Mouse (Mus musculus) heart, adult 2 months (tissue): Measurements from ENCODE around the gene Colq. TPM values are rescaled to one million over a fixed set of nuclear protein-coding genes. Genes with fewer than 3 reads are reported as not detected.

Source experiments
- DNase-seq, 2 experiments: peaks; one replicate each; pipeline ENCODE4 v3.0.0; 2021
- H3K27ac ChIP-seq: fragments of 200-600 bp; 2 replicates; pipeline ENCODE4 v1.8.1; 2022
- H3K27me3 ChIP-seq: fragments of 200-500 bp; 2 replicates; pipeline ENCODE4 v1.6.1; 2012; ENCODE audit warnings: mild to moderate bottlenecking, low read length, inconsistent platforms, mixed read lengths; ENCODE audit not compliant: control insufficient read depth, insufficient read depth
- H3K36me3 ChIP-seq: fragments of 200-500 bp; 2 replicates; pipeline ENCODE4 v1.6.1; 2012; ENCODE audit warnings: low read length, inconsistent platforms; ENCODE audit not compliant: control insufficient read depth, insufficient read depth
- H3K4me1 ChIP-seq: fragments of 200-500 bp; 2 replicates; pipeline ENCODE4 v1.6.1; 2011; ENCODE audit warnings: low read length; ENCODE audit not compliant: control insufficient read depth, insufficient read depth
- H3K4me3 ChIP-seq: fragments of 200-600 bp; 2 replicates; pipeline ENCODE4 v1.8.1; 2022
- H3K79me2 ChIP-seq: fragments of 200-500 bp; replicated peaks from 2 replicates; pipeline ENCODE4 v1.6.1; 2012; ENCODE audit warnings: mild to moderate bottlenecking, inconsistent platforms, low read length, moderate library complexity, mixed read lengths; ENCODE audit not compliant: control insufficient read depth, insufficient read depth
- H3K9ac ChIP-seq: fragments of 200-500 bp; 2 replicates; pipeline ENCODE4 v1.6.1; 2012; ENCODE audit warnings: low read depth, mild to moderate bottlenecking, control low read depth, inconsistent platforms, low read length, mixed read lengths
- CTCF ChIP-seq: fragments of 200-600 bp; IDR thresholded peaks from 2 replicates; pipeline ENCODE4 v1.8.1; 2022; ENCODE audit warnings: antibody characterized with exemption, mild to moderate bottlenecking, moderate library complexity
- EP300 ChIP-seq: fragments of 200-500 bp; IDR thresholded peaks from 2 replicates; pipeline ENCODE4 v1.6.1; 2011; ENCODE audit warnings: low read depth, low read length, control low read depth; ENCODE audit not compliant: insufficient read depth
- POLR2A ChIP-seq: fragments of 200-500 bp; IDR thresholded peaks from 2 replicates; pipeline ENCODE4 v1.6.1; 2011; ENCODE audit warnings: mild to moderate bottlenecking, low read depth, low read length, control low read depth; ENCODE audit not compliant: insufficient read depth
- WGBS: fragments of 180-500 bp; shearing (Covaris S2); methylation state at CpG from one replicate; pipeline ENCODE4 v1.1.7; 2018; 5-methylcytosine and 5-hydroxymethylcytosine counted together
- intact Hi-C: fragments of 180-260 bp; cut with DNase I; formaldehyde crosslinking; loops from one replicate; pipeline ENCODE4 v1.15.1; 2025
- polyA plus RNA-seq: library from polyadenylated mRNA; depleted of rRNA; stranded (reverse); fragments of >200 nt; gene quantifications from 2 replicates; pipeline ENCODE4 v1.2.3, GENCODE M21; 2012
- total RNA-seq, 2 experiments: library from RNA; stranded (reverse); gene quantifications; 2 replicates each; pipeline ENCODE4 v1.2.3; 2021

Gene Colq
- total and polyA plus RNA-seq, 3 experiments = 10.0 to 12.6 (median 11.3) TPM

DNA sequence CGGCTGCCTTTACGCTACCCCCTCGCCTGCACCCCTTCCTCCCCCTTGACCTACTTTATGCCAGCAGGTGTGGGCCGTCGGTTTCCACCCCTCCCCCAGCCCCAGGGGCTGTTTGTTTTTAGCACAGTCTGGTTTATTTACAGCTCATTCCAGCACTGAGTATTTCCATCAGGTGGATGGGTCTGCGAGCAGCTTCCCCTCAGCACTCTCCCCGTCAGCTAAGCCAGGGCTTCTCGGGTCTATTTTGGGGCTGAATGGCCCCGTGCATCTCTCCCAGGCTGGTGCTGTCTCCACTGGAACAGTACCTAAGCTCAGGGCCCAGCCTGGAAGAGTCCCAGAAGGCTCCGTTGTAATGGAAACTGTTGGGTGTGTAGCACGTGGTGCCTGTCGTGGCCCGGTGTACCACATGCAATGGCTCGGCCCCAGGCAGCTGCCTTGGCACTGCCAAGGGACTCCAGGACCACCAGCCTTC is 35.1 kb downstream of the Colq start:
- TF ChIP-seq EP300 = no peak
- TF ChIP-seq CTCF = no peak
- no peak for TF ChIP-seq POLR2A
- H3K4me3 ChIP-seq = no peak overlapping the region
- peaks cover 4% of the 10 kb centered on the region for H3K4me1 ChIP-seq
- no peak overlapping the region for H3K27ac ChIP-seq
- no peaks in the 10 kb centered on the region for H3K79me2 ChIP-seq
- intact Hi-C loops = no loop called here
- no peak overlapping the region for H3K9ac ChIP-seq
- WGBS = 41% methylated on average over 14 of the region's 14 CpGs
- no peaks in the 10 kb centered on the region for H3K36me3 ChIP-seq
- DNase-seq = peak in 1 of 2 experiments; percentile 20
- no peaks in the 10 kb centered on the region for H3K27me3 ChIP-seq

- Histone ChIP-seq H3K27me3 (no peaks in the 10 kb centered on the region), H3K27ac (no peak overlapping the region), H3K79me2 (no peaks in the 10 kb centered on the region), H3K9ac (no peak overlapping the region), H3K36me3 (no peaks in the 10 kb centered on the region), H3K4me3 (no peak overlapping the region), H3K4me1 (no peaks in the 10 kb centered on the region)
- no peak for DNase-seq
- WGBS = 89% methylated on average over 7 of the region's 7 CpGs
- intact Hi-C loops = no loop called here
- TF ChIP-seq EP300 = no peak
- no peak for TF ChIP-seq POLR2A
- no peak for TF ChIP-seq CTCF
These were observed 36.1 kb downstream of the Colq start for GRCm38 (mm10) chr14:31555021-31555420.

DNA sequence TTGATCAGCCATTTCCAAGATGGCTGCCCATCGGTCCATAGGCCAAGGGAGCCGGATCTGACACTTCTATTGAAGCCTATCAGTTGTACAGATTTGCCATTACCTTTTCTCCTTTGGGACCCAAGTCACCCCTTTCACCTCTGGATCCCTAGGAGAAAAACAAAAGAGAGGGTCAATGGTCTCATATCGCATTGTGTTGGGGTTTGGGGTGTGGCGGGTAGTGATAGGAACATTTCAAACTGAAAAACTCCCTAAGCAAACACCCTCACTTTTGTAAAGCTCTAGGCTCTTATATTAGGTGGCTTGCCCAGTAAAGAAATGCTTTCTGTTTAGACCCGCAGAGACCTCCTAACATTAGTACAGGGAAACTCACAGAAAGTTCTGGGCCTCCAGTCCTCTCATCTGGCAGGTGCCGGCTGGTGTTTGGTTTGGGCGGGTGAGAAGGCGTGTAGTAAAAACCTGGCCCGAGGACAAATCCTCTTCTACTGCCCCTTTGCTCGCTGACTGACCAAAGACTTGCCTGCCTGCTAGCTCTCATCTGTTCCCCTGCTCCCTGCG is 47.2 kb downstream of the Colq start:
- Histone ChIP-seq H3K27ac (no peak overlapping the region), H3K4me1 (no peaks in the 10 kb centered on the region), H3K9ac (no peak overlapping the region), H3K27me3 (no peaks in the 10 kb centered on the region), H3K36me3 (no peaks in the 10 kb centered on the region), H3K79me2 (no peaks in the 10 kb centered on the region), H3K4me3 (no peak overlapping the region)
- 80% methylated on average over 11 of the region's 11 CpGs for WGBS
- intact Hi-C loops = no loop called here
- TF ChIP-seq POLR2A (no peak), EP300 (no peak), CTCF (no peak)
- DNase-seq = no peak

DNA sequence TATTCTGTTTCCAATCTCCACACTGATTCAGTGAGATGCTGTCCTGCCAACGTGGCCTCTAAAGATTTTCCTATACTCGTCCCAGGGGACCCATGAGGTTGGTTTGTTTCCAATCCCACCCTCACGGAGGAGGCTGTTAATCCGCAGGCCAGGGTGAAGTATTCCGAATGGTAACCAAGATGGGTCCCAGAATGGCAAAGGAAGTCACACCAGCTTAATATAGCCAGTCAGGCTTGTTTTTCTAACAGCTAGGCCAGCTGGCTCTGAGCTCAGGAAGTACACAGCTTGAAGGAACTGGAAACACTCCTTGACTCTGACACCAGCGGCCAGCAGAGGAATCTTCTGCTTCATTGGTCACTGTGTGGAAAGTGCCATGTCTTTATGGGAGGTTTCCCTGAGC is 53.8 kb downstream of the Colq start:
- H3K9ac ChIP-seq = no peak overlapping the region
- peak in 1 of 2 experiments; percentile 41 for DNase-seq
- WGBS = 33% methylated on average over 6 of the region's 6 CpGs
- TF ChIP-seq EP300 = no peak
- peak; percentile 9; the same call in 1 of the 2 replicates for TF ChIP-seq CTCF
- intact Hi-C loops = no loop called here
- H3K27ac ChIP-seq = no peak overlapping the region
- no peaks in the 10 kb centered on the region for H3K79me2 ChIP-seq
- no peaks in the 10 kb centered on the region for H3K27me3 ChIP-seq
- H3K4me1 ChIP-seq = peaks cover 3% of the 10 kb centered on the region
- no peaks in the 10 kb centered on the region for H3K36me3 ChIP-seq
- H3K4me3 ChIP-seq = no peak overlapping the region

DNA sequence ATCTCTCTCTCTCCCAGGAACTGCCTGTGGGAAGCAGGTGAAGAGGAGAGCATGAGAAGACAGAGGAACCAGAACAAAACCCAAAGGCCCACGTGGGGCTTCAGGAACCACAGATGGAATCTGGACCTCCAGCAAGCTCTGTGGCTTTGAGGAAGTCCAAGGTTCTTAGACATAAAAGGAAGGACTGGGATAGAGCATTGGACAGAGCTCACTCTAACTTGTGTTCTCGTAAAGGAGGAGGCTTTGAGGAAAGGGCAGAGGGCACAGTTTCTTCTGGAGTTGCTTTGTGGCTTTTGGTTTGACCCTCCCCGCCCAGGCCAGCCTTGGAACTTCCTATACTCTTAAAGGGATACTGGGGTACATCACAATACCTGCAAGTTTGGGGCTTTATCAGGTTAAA is 58.5 kb downstream of the Colq start:
- intact Hi-C loops = no loop called here
- H3K79me2 ChIP-seq = no peaks in the 10 kb centered on the region
- no peak overlapping the region for H3K4me3 ChIP-seq
- no peak for TF ChIP-seq POLR2A
- TF ChIP-seq CTCF = no peak
- TF ChIP-seq EP300 = no peak
- no peaks in the 10 kb centered on the region for H3K36me3 ChIP-seq
- DNase-seq = no peak
- no peak overlapping the region for H3K9ac ChIP-seq
- no peak overlapping the region for H3K27ac ChIP-seq
- peaks cover 3% of the 10 kb centered on the region for H3K4me1 ChIP-seq
- H3K27me3 ChIP-seq = no peaks in the 10 kb centered on the region
- WGBS = 53% methylated on average over 3 of the region's 3 CpGs

DNA sequence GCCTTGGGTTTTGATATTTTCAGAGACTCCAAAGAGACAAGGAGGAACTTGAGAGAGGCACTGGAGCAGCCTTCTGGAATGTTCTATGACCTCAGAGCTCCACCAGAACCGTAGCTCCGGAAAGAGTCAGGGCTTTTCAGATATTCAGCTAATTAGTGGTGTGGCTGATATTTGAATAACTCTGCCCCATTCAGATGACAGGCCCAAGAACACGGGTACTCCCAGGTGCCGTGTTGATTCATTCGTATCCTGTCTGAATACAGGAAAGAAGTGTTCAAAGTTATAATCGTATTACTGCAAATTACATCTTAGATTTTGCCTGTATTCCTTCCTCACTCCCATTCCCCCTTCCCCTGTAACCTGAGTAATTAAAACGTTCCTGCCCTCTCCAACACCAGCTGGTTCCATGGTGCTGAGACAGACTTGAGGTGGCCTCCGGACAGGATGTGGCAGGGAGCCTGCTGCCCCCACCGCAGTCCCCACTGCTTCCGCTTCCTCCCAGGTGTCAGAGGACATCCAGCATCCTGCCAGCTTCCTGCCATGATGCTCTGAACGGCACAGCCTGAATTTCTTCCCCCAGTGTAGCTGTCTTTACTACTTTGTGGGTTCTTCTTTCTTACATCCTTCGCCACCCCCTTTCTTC is 59.5 kb downstream of the Colq start:
- H3K9ac ChIP-seq = no peak overlapping the region
- no peaks in the 10 kb centered on the region for H3K79me2 ChIP-seq
- H3K36me3 ChIP-seq = no peaks in the 10 kb centered on the region
- WGBS = 35% methylated on average over 12 of the region's 12 CpGs
- H3K4me3 ChIP-seq = no peak overlapping the region
- intact Hi-C loops = no loop called here
- no peaks in the 10 kb centered on the region for H3K4me1 ChIP-seq
- no peak overlapping the region for H3K27ac ChIP-seq
- peak in 1 of 2 experiments; percentile 58 for DNase-seq
- no peaks in the 10 kb centered on the region for H3K27me3 ChIP-seq
- no peak for TF ChIP-seq CTCF
- no peak for TF ChIP-seq POLR2A
- no peak for TF ChIP-seq EP300
